ENCODE assay signal across 8 mouse cellular contexts in the genomic region with DNA sequence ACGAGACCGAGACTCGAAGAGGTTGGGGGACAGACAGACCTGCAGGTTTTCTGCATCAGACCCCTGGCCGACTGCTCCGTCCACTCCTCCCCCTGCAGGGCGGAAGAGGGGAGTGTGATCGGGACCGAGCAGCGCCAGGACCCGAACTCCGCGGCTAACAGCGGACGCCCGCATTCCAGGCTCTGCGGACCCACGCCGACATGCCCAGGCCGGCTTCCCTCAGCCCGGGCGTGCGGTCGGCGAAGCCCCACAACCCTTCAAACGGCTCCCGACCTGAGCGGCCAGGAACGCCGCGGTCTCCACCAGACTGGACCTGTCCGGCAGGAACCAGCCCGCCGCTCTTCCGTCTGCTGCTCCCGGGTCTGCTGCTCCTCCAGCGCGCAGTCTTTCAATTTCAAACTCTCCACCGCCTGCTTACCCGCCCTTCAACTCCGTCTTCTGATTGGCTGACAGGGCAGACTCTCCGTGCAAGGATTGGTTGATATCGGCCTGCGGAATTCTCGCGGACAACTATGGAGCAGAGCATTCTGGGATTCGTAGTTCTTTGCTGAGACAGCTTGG. TPM values are rescaled to one million over a fixed set of nuclear protein-coding genes. Genes with fewer than 3 reads are reported as not detected.
DNase-seq lines count a peak whose midpoint lies in the region; ATAC-seq and TF ChIP-seq lines count a peak whose summit lies in the region.

A gene (minus strand): TSS at position 404 of the 561 bp plus-strand sequence.

- TF ChIP-seq CTCF in G1E (IDR thresholded peaks at IDR 0.05; ENCODE audit: low read depth, low read length): no peak
- TF ChIP-seq CTCF in layer of hippocampus, adult 2 months (conservative IDR thresholded peaks at IDR 0.05): 0 out of 2 replicates have a peak, but pooled peaks have one; percentile 1
- TF ChIP-seq CTCF in lung, embryonic 14.5 days (IDR thresholded peaks at IDR 0.05; ENCODE audit: low read depth): peak; percentile 55
- no peak for TF ChIP-seq CTCF in olfactory bulb, adult 2 months (IDR thresholded peaks at IDR 0.05; ENCODE audit: insufficient read depth, low read depth, low read length)
- TF ChIP-seq CTCF in thymus, adult 2 months (IDR thresholded peaks at IDR 0.05; ENCODE audit: borderline replicate concordance, control insufficient read depth, extremely low read depth, insufficient read depth, low read length, poor library complexity): no peak

- WGBS in forebrain, embryonic 16.5 days: under 1% methylated on average over 46 of the region's 46 CpGs
- WGBS in lung, embryonic 14.5 days: under 1% methylated on average over 46 of the region's 46 CpGs
- under 1% methylated on average over 46 of the region's 46 CpGs for WGBS in olfactory bulb, adult 2 months
- under 1% methylated on average over 46 of the region's 46 CpGs for WGBS in thymus, adult 2 months

- intact Hi-C loops in heart, postnatal 36 days (cut with DNase I): no loop called here

- no peak within 1 kb of the TSS for H3K27ac ChIP-seq in forebrain, embryonic 16.5 days (ENCODE audit: low read length)
- H3K27ac ChIP-seq in layer of hippocampus, adult 2 months: no peak within 1 kb of the TSS
- peak within 1 kb of the TSS; percentile 84 for H3K27ac ChIP-seq in lung, embryonic 14.5 days (ENCODE audit: low read depth)
- no peak within 1 kb of the TSS for H3K27ac ChIP-seq in olfactory bulb, adult 2 months (ENCODE audit: insufficient read depth, low read depth, low read length)
- H3K27ac ChIP-seq in thymus, adult 2 months (ENCODE audit: control insufficient read depth, insufficient read depth, low read length): no peak within 1 kb of the TSS

- H3K9me3 ChIP-seq in G1E (replicated peaks): no peaks in the 10 kb centered on the region
- H3K9me3 ChIP-seq in forebrain, embryonic 16.5 days (ENCODE audit: control insufficient read depth, low read length): no peaks in the 10 kb centered on the region
- no peaks in the 10 kb centered on the region for H3K9me3 ChIP-seq in lung, embryonic 14.5 days (ENCODE audit: low read depth, low read length)

- TF ChIP-seq POLR2A in olfactory bulb, adult 2 months (IDR thresholded peaks at IDR 0.05; ENCODE audit: insufficient read depth, low read depth, low read length): no peak
- TF ChIP-seq POLR2A in thymus, adult 2 months (IDR thresholded peaks at IDR 0.05; ENCODE audit: control insufficient read depth, extremely low read depth, insufficient read depth, low read length, poor library complexity): peak; percentile 56; the same call in 1 of the 2 replicates

- H3K4me3 ChIP-seq in G1E (ENCODE audit: low read depth, low read length): peak within 1 kb of the TSS; percentile 96
- H3K4me3 ChIP-seq in forebrain, embryonic 16.5 days (replicated peaks; ENCODE audit: low read length): peak within 1 kb of the TSS; percentile 76
- H3K4me3 ChIP-seq in layer of hippocampus, adult 2 months: peak within 1 kb of the TSS; percentile 80
- peak within 1 kb of the TSS; percentile 85 for H3K4me3 ChIP-seq in lung, embryonic 14.5 days (ENCODE audit: low read depth, low read length)
- H3K4me3 ChIP-seq in olfactory bulb, adult 2 months (ENCODE audit: insufficient read depth, low read depth, low read length): peak within 1 kb of the TSS; percentile 65
- H3K4me3 ChIP-seq in thymus, adult 2 months (ENCODE audit: control insufficient read depth, insufficient read depth, low read length): peak within 1 kb of the TSS; percentile 91

- peaks cover 9% of the 10 kb centered on the region for H3K27me3 ChIP-seq in G1E (ENCODE audit: insufficient read depth, low read length)
- H3K27me3 ChIP-seq in forebrain, embryonic 16.5 days (replicated peaks; ENCODE audit: control insufficient read depth, insufficient read depth, low read length): no peaks in the 10 kb centered on the region
- no peaks in the 10 kb centered on the region for H3K27me3 ChIP-seq in lung, embryonic 14.5 days (ENCODE audit: insufficient read depth, low read length)
- no peaks in the 10 kb centered on the region for H3K27me3 ChIP-seq in thymus, adult 2 months (ENCODE audit: control insufficient read depth, insufficient read depth, low read length)

- H3K36me3 ChIP-seq in G1E (replicated peaks): peaks cover 25% of the 10 kb centered on the region
- no peaks in the 10 kb centered on the region; the same call in 1 of the 2 replicates for H3K36me3 ChIP-seq in forebrain, embryonic 16.5 days (ENCODE audit: control insufficient read depth, insufficient read depth)
- peaks cover 25% of the 10 kb centered on the region for H3K36me3 ChIP-seq in lung, embryonic 14.5 days (ENCODE audit: insufficient read depth)
- peaks cover 10% of the 10 kb centered on the region for H3K36me3 ChIP-seq in thymus, adult 2 months (ENCODE audit: control insufficient read depth, insufficient read depth, low read length)

- DNase-seq in G1E (ENCODE audit: low spot score): peak; percentile 90
- peak; percentile 84 to 93 for DNase-seq in cerebellum, adult 18-20 months
- DNase-seq in heart, postnatal 36 days: peak; percentile 84
- DNase-seq in layer of hippocampus, adult 2 months (ENCODE audit: low spot score in 2 of 2): peak; percentile 84 to 93
- DNase-seq in lung, embryonic 14.5 days: peak; percentile 98
- peak; percentile 92 for DNase-seq in thymus, adult 2 months

- peaks cover 13% of the 10 kb centered on the region for H3K4me1 ChIP-seq in G1E (ENCODE audit: insufficient read depth, low read depth, low read length)
- H3K4me1 ChIP-seq in forebrain, embryonic 16.5 days (replicated peaks; ENCODE audit: control insufficient read depth, insufficient read depth, low read length): peaks cover 12% of the 10 kb centered on the region; the same call in 1 of the 2 replicates
- H3K4me1 ChIP-seq in lung, embryonic 14.5 days (ENCODE audit: insufficient read depth): no peaks in the 10 kb centered on the region
- H3K4me1 ChIP-seq in olfactory bulb, adult 2 months (ENCODE audit: control insufficient read depth, insufficient read depth, low read length): 0 out of 2 replicates have a peak, but pooled peaks cover 3% of the 10 kb centered on the region
- H3K4me1 ChIP-seq in thymus, adult 2 months (replicated peaks; ENCODE audit: control insufficient read depth, insufficient read depth, low read length): peaks cover 3% of the 10 kb centered on the region; the same call in 1 of the 2 replicates

- ATAC-seq in G1E (ENCODE audit: extremely low read depth, insufficient number of reproducible peaks, low FRiP score, poor library complexity, severe bottlenecking): peak; percentile 99
- peak; percentile 100 for ATAC-seq in forebrain, embryonic 16.5 days
- peak; percentile 99 for ATAC-seq in lung, embryonic 14.5 days (ENCODE audit: insufficient read depth)

- H3K9ac ChIP-seq in forebrain, embryonic 16.5 days (replicated peaks; ENCODE audit: low read depth, low read length): peak within 1 kb of the TSS; percentile 58
- peak within 1 kb of the TSS; percentile 85 for H3K9ac ChIP-seq in lung, embryonic 14.5 days

- H3K4me2 ChIP-seq in forebrain, embryonic 16.5 days (ENCODE audit: low read length): peak within 1 kb of the TSS; percentile 77
- peak within 1 kb of the TSS; percentile 73 for H3K4me2 ChIP-seq in lung, embryonic 14.5 days

RNA-seq across cellular contexts. Expression of the gene that starts here (rescaled TPM):
- total RNA-seq in G1E (2014; fragmentation: Nextera tagmentation): 71.8 and 101 TPM in 2 replicates
- 95.4 and 112 TPM in 2 replicates for total RNA-seq in G1E (2017)
- 17.9 and 19.4 TPM in 2 replicates for polyA plus RNA-seq in G1E (2012)
- 78.5 and 97.4 TPM in 2 replicates for polyA plus RNA-seq in forebrain, embryonic 16.5 days (2015; fragmentation: Nextera tagmentation; extraction: Ambion mirVana)
- total RNA-seq in heart, postnatal 36 days (2021): 1 to 10 TPM in 1 of 2 experiments, under 1 TPM in 1; 0.92 to 1.3 TPM
- 1 to 10 TPM in 1 of 2 experiments, under 1 TPM in 1; 0.71 to 1.2 TPM for total RNA-seq in layer of hippocampus, adult 2 months (2021)
- 192 and 198 TPM in 2 replicates for polyA plus RNA-seq in lung, embryonic 14.5 days (2014; fragmentation: Nextera tagmentation; extraction: Ambion mirVana)
- polyA plus RNA-seq in olfactory bulb, adult 2 months (2012; ENCODE audit: insufficient read depth, insufficient read length, low replicate concordance, missing spikeins): not detected in 2 replicates
- polyA plus RNA-seq in thymus, adult 2 months (2012; rRNA removed): 9.5 and 9.7 TPM in 2 replicates

Comparison
In these comparisons a context has a peak if more than half of its experiments do, and no peak if none do; other contexts are left out.
1. RNA of the gene that starts here (total RNA-seq): 71.8 to 112 TPM in G1E; 0.92 to 1.3 TPM in heart, postnatal 36 days and 0.71 to 1.2 TPM in layer of hippocampus, adult 2 months; every median in the first group is over 10 times any median in the second.
2. CTCF ChIP-seq: peak in layer of hippocampus, adult 2 months (single experiment) and lung, embryonic 14.5 days (single experiment); none in G1E (single experiment), olfactory bulb, adult 2 months (single experiment) and thymus, adult 2 months (single experiment).
3. Peak in every context shown above with its lines, with median percentiles within 50 percentile points of each other: ATAC-seq, DNase-seq and H3K4me3 ChIP-seq.